Mouse (Mus musculus) MEL (cell line): ENCODE measurements around the gene B3galnt2.
"Not testable (repeated sequence)": the region's sequence is repeated elsewhere in the genome, so short reads cannot be mapped to it uniquely, and the experiment has no call there.

ENCODE experiments used
- CTCF ChIP-seq, 3 experiments: IDR thresholded peaks in 2 of 3; conservative IDR thresholded peaks in 1 of 3; 2 replicates each; pipeline ENCODE4 v1.5.1; 2011 to 2012; ENCODE audit warnings: low read length in 3 of 3, low read depth in 2 of 3, mild to moderate bottlenecking in 2 of 3, improper control_type of control experiment in 1 of 3, inconsistent platforms in 1 of 3, mixed read lengths in 1 of 3, moderate library complexity in 1 of 3; ENCODE audit not compliant: control insufficient read depth in 1 of 3, insufficient read depth in 1 of 3, poor library complexity in 1 of 3, severe bottlenecking in 1 of 3
- EP300 ChIP-seq, 2 experiments: IDR thresholded peaks; 2 replicates each; pipeline ENCODE4 v1.6.1; 2011; ENCODE audit warnings: improper control_type of control experiment in 2 of 2, low read length in 2 of 2, low read depth in 1 of 2, mild to moderate bottlenecking in 1 of 2
- ETS1 ChIP-seq: IDR thresholded peaks from 2 replicates; pipeline ENCODE4 v1.6.1; 2012; ENCODE audit warnings: low read depth, mild to moderate bottlenecking, inconsistent platforms, low read length, improper control_type of control experiment, moderate library complexity
- HCFC1 ChIP-seq: IDR thresholded peaks from 2 replicates; pipeline ENCODE4 v1.6.1; 2012; ENCODE audit warnings: low read depth, mild to moderate bottlenecking, inconsistent platforms, low read length, improper control_type of control experiment, moderate library complexity
- MAX ChIP-seq: IDR thresholded peaks from 2 replicates; pipeline ENCODE4 v1.6.1; 2011; ENCODE audit warnings: low read length, improper control_type of control experiment
- POLR2A ChIP-seq, 2 experiments: IDR thresholded peaks; 2 replicates each; pipeline ENCODE4 v1.6.1; 2011 to 2012; ENCODE audit warnings: low read length in 2 of 2, mild to moderate bottlenecking in 2 of 2, control low read depth in 1 of 2, improper control_type of control experiment in 1 of 2, low read depth in 1 of 2, moderate library complexity in 1 of 2; ENCODE audit not compliant: control insufficient read depth in 1 of 2, insufficient read depth in 1 of 2, poor library complexity in 1 of 2
- RCOR1 ChIP-seq: IDR thresholded peaks from 2 replicates; pipeline ENCODE4 v1.6.1; 2012; ENCODE audit warnings: low read depth, mild to moderate bottlenecking, inconsistent platforms, low read length, improper control_type of control experiment
- USF2 ChIP-seq, 2 experiments: IDR thresholded peaks; 2 replicates each; pipeline ENCODE4 v1.6.1; 2011 to 2012; ENCODE audit warnings: improper control_type of control experiment in 2 of 2, low read length in 2 of 2, borderline replicate concordance in 1 of 2, inconsistent platforms in 1 of 2, low read depth in 1 of 2, mild to moderate bottlenecking in 1 of 2; ENCODE audit not compliant: insufficient read depth in 1 of 2

DNA sequence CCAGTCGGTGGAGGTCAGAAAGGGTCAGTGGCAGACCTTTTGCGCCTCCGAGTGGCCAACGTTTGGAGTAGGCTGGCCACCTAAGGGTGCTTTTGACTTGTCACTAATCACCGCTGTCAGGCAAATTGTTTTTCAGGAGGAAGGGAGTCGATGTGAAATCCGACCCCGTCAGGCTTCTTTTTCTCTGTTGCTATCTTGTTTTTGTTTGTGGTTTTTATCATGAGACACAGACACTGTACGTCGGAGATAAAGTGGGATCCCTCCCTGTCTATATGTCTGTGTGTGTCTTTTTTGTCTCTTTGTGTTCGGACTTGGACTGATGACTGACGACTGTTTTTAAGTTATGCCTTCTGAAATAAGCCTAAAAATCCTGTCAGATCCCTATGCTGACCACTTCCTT lies 67.1 kb downstream of the B3galnt2 start:
- TF ChIP-seq ETS1 (0 out of 2 replicates have a peak, but pooled peaks have one; percentile 36), EP300 (IDR thresholded peaks at IDR 0.05; ENCODE audit: low read depth in 1 of 2, low read length in 2 of 2) (peak; percentile 19 to 61; a peak in 2 of 4 replicates)
- not testable (repeated sequence) for TF ChIP-seq MAX; RCOR1; CTCF (IDR thresholded peaks at IDR 0.05 in 2 of 3, conservative IDR thresholded peaks at IDR 0.05 in 1 of 3; ENCODE audit: control insufficient read depth in 1 of 3, insufficient read depth in 1 of 3, low read depth in 2 of 3, low read length in 3 of 3, poor library complexity in 1 of 3, severe bottlenecking in 1 of 3); POLR2A (IDR thresholded peaks at IDR 0.05; ENCODE audit: control insufficient read depth in 1 of 2, insufficient read depth in 1 of 2, low read depth in 1 of 2, low read length in 2 of 2, poor library complexity in 1 of 2); USF2 (IDR thresholded peaks at IDR 0.05; ENCODE audit: borderline replicate concordance in 1 of 2, insufficient read depth in 1 of 2, low read depth in 1 of 2, low read length in 2 of 2); HCFC1
